ENCODE assay signal across 24 mouse cellular contexts in the genomic region with DNA sequence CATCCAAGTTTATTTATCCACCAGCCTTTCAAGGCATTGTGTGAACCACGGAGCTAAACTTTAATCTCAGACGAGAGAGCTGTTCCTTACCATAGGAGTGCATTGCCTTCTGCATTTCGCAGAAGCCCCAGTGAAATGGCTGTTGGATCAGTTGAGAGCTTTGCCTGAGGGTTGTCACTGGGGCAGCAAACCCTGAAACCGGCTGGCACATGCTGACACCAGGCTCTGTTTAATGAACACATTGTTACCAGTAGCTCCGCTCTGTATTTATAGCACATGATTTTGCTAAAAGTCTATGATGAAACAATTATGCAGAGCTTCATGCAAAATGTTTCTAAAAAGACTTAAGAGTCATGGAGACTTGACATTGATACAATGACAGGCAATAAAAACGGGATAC.
"Had no signal": no experiment of that assay in that cellular context is flagged by ENCODE, and none has a peak within 500 bp of the region (broad histone marks: within the 10 kb centered on the region; RNA-seq: fewer than 3 reads in every experiment).

No protein-coding gene starts in this region.

- H3K27me3 ChIP-seq: intestine, embryonic 15.5 days; kidney, embryonic 15.5 days; limb, embryonic 12.5 days; limb, embryonic 15.5 days; midbrain, embryonic 12.5 days; midbrain, embryonic 15.5 days; neural tube, embryonic 12.5 days; neural tube, embryonic 15.5 days; stomach, embryonic 15.5 days had no signal

- H3K9me3 ChIP-seq: intestine, embryonic 15.5 days; kidney, embryonic 15.5 days; limb, embryonic 12.5 days; limb, embryonic 15.5 days; midbrain, embryonic 12.5 days; midbrain, embryonic 15.5 days; neural tube, embryonic 12.5 days; neural tube, embryonic 15.5 days; stomach, embryonic 15.5 days had no signal

- DNase-seq: kidney, adult 11 months; kidney, adult 8-10 months; kidney, postnatal 10 days; kidney, postnatal 36 days; left cerebral cortex, postnatal 4 days; lung, embryonic 14.5 days; right cerebral cortex, adult 18-20 months; right cerebral cortex, postnatal 14 days; spleen, adult 18-20 months; thymus, postnatal 25 days had no signal

- ATAC-seq: intestine, embryonic 15.5 days; liver, postnatal 0 days; lung, postnatal 0 days; midbrain, embryonic 15.5 days had no signal

- H3K4me2 ChIP-seq: intestine, embryonic 15.5 days; kidney, embryonic 15.5 days; limb, embryonic 12.5 days; limb, embryonic 15.5 days; liver, embryonic 11.5 days; lung, embryonic 14.5 days; midbrain, embryonic 12.5 days; midbrain, embryonic 15.5 days; neural tube, embryonic 12.5 days; neural tube, embryonic 15.5 days; stomach, embryonic 15.5 days had no signal

- H3K4me1 ChIP-seq: intestine, embryonic 15.5 days; kidney, embryonic 15.5 days; midbrain, embryonic 12.5 days; midbrain, embryonic 15.5 days; neural tube, embryonic 12.5 days; neural tube, embryonic 15.5 days; stomach, embryonic 15.5 days had no signal

- H3K4me3 ChIP-seq: intestine, embryonic 15.5 days; kidney, embryonic 15.5 days; limb, embryonic 12.5 days; limb, embryonic 15.5 days; midbrain, embryonic 12.5 days; midbrain, embryonic 15.5 days; neural tube, embryonic 12.5 days; neural tube, embryonic 15.5 days; stomach, embryonic 15.5 days had no signal

- H3K27ac ChIP-seq: intestine, embryonic 15.5 days; kidney, embryonic 15.5 days; limb, embryonic 12.5 days; limb, embryonic 15.5 days; liver, embryonic 14.5 days; macrophage; midbrain, embryonic 12.5 days; midbrain, embryonic 15.5 days; neural tube, embryonic 12.5 days; neural tube, embryonic 15.5 days; stomach, embryonic 15.5 days had no signal

- H3K9ac ChIP-seq: intestine, embryonic 15.5 days; kidney, embryonic 15.5 days; limb, embryonic 12.5 days; limb, embryonic 15.5 days; liver, embryonic 14.5 days; liver, postnatal 0 days; lung, embryonic 14.5 days; midbrain, embryonic 12.5 days; midbrain, embryonic 15.5 days; neural tube, embryonic 12.5 days; neural tube, embryonic 15.5 days; stomach, embryonic 15.5 days had no signal

- H3K36me3 ChIP-seq: intestine, embryonic 15.5 days; kidney, embryonic 15.5 days; limb, embryonic 12.5 days; limb, embryonic 15.5 days; midbrain, embryonic 12.5 days; midbrain, embryonic 15.5 days; neural tube, embryonic 12.5 days; neural tube, embryonic 15.5 days; stomach, embryonic 15.5 days had no signal
